Mouse (Mus musculus): ENCODE measurements around the gene Adra2b.

DNA sequence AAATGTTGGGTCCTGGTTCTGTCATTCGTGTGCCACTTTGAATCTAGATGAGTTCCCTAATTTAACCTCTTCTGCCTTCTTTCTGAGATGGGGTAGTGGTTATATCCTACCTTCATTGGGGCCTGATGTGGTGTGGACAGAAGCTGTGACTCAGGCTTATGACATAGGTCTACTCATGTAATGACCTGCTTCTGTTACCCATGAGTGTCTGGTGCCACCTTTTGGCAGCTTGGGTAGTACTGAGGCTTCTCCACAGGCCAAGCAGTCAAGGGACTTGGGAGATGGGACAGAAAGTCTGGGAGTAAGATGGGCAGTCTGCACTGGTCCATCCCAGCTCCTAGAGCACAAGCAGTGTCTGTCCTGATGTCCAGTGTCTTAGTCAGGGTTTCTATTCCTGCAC, 16.7 kb upstream of the Adra2b start:
- no peak for TF ChIP-seq GATA2 (IDR thresholded peaks at IDR 0.05; ENCODE audit: borderline replicate concordance, low read depth, low read length)
- no peak for TF ChIP-seq CTCF (IDR thresholded peaks at IDR 0.05; ENCODE audit: low read depth, low read length)
- TF ChIP-seq GATA1 (IDR thresholded peaks at IDR 0.05; ENCODE audit: borderline replicate concordance, low read length): no peak

Data from G1E (cell line).